Comparison of ENCODE assay signal across 8 mouse cellular contexts in the genomic region with DNA sequence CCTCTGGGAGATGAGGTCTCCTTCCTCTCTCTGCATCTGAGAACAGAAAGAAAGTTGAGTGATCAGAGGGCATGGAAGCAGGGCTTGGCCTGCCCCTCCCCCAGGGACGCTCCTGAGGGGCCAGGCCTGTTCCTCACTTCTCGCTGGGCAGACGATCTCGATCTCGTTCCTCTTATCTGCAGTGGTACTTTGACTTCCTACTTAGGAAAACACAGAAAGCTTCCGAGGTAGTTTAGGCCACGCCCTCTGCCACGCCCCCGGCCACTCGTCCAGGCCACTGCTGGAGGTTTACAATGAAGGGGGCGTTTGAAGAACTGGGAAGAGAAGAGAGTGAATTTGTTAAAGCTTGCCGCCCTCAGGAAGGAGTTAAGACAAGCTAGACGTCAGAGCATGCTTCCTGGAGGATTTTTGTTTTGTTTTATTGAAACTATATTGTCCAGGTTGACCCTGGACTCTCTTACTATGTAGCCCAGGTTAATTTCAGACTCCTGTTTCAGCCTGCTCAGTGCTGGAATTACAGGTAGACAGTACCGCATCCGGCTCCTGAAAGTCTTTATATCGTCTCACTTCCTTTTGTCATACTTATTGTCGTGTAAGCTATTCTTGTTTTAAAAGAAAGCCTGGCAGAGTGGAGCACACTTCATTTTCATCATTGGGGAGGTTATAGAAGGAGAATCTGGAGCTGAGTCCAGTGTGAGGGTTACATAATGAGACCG. TPM values are rescaled to one million over a fixed set of nuclear protein-coding genes. Genes with fewer than 3 reads are reported as not detected.
DNase-seq lines count a peak whose midpoint lies in the region; ATAC-seq and TF ChIP-seq lines count a peak whose summit lies in the region.

No protein-coding gene starts in this region.

- no peaks in the 10 kb centered on the region for H3K9me3 ChIP-seq in forebrain, postnatal 0 days (ENCODE audit: low read length)
- no peaks in the 10 kb centered on the region for H3K9me3 ChIP-seq in hindbrain, embryonic 15.5 days
- H3K9me3 ChIP-seq in liver, embryonic 13.5 days (replicated peaks): no peaks in the 10 kb centered on the region

- peak overlapping the region; percentile 19; the same call in 1 of the 2 replicates for H3K4me2 ChIP-seq in forebrain, postnatal 0 days (ENCODE audit: low read depth)
- peak overlapping the region; percentile 42 for H3K4me2 ChIP-seq in hindbrain, embryonic 15.5 days
- peak overlapping the region; percentile 53 for H3K4me2 ChIP-seq in liver, embryonic 13.5 days

- WGBS in forebrain, postnatal 0 days: 14% methylated on average over 18 of the region's 18 CpGs
- 18% methylated on average over 18 of the region's 18 CpGs for WGBS in hindbrain, embryonic 15.5 days
- 13% methylated on average over 18 of the region's 18 CpGs for WGBS in liver, embryonic 13.5 days (ENCODE audit: insufficient replicate concordance)

- no peak for ATAC-seq in forebrain, postnatal 0 days
- ATAC-seq in hindbrain, embryonic 15.5 days (ENCODE audit: low FRiP score, low read depth): no peak
- peak; percentile 62 for ATAC-seq in liver, embryonic 13.5 days (ENCODE audit: low read depth)
- ATAC-seq in monocyte, adult 5-6 weeks (replicated peaks; ENCODE audit: insufficient number of reproducible peaks, low FRiP score, low TSS enrichment, poor library complexity, severe bottlenecking): peak; percentile 79

- no peak overlapping the region for H3K4me3 ChIP-seq in forebrain, postnatal 0 days (ENCODE audit: low read depth, low read length)
- H3K4me3 ChIP-seq in hindbrain, embryonic 15.5 days: no peak overlapping the region
- H3K4me3 ChIP-seq in liver, embryonic 13.5 days (replicated peaks): peak overlapping the region; percentile 21; the same call in 1 of the 2 replicates

- no peaks in the 10 kb centered on the region for H3K4me1 ChIP-seq in forebrain, postnatal 0 days (ENCODE audit: insufficient read depth)
- H3K4me1 ChIP-seq in hindbrain, embryonic 15.5 days (replicated peaks): peaks cover 6% of the 10 kb centered on the region; the same call in 1 of the 2 replicates
- H3K4me1 ChIP-seq in liver, embryonic 13.5 days (replicated peaks): peaks cover 37% of the 10 kb centered on the region

- H3K36me3 ChIP-seq in forebrain, postnatal 0 days (ENCODE audit: insufficient read depth): no peaks in the 10 kb centered on the region
- H3K36me3 ChIP-seq in hindbrain, embryonic 15.5 days: no peaks in the 10 kb centered on the region
- H3K36me3 ChIP-seq in liver, embryonic 13.5 days: no peaks in the 10 kb centered on the region

- DNase-seq in CD4-positive, CD25-positive, alpha-beta regulatory T cell, adult 2 months (ENCODE audit: low read depth, low spot score): peak; percentile 74
- peak; percentile 72 for DNase-seq in adrenal gland, postnatal 10 days
- no peak for DNase-seq in forebrain, postnatal 0 days
- peak; percentile 62 for DNase-seq in liver, embryonic 13.5 days
- DNase-seq in thymus, postnatal 14 days: peak; percentile 79
- no peak for DNase-seq in cerebellum, adult 18-20 months

- TF ChIP-seq CTCF in forebrain, postnatal 0 days (IDR thresholded peaks at IDR 0.05; ENCODE audit: low read depth): no peak

- no peak overlapping the region for H3K27ac ChIP-seq in forebrain, postnatal 0 days (ENCODE audit: low read depth, low read length)
- no peak overlapping the region for H3K27ac ChIP-seq in hindbrain, embryonic 15.5 days (replicated peaks)
- peak overlapping the region; percentile 4; the same call in 1 of the 2 replicates for H3K27ac ChIP-seq in liver, embryonic 13.5 days

- peaks cover 3% of the 10 kb centered on the region; the same call in 1 of the 2 replicates for H3K27me3 ChIP-seq in forebrain, postnatal 0 days (ENCODE audit: insufficient read depth, low read length)
- H3K27me3 ChIP-seq in hindbrain, embryonic 15.5 days: peaks cover 4% of the 10 kb centered on the region; the same call in 1 of the 2 replicates
- H3K27me3 ChIP-seq in liver, embryonic 13.5 days: no peaks in the 10 kb centered on the region

- H3K9ac ChIP-seq in forebrain, postnatal 0 days: no peak overlapping the region
- no peak overlapping the region for H3K9ac ChIP-seq in hindbrain, embryonic 15.5 days
- H3K9ac ChIP-seq in liver, embryonic 13.5 days: no peak overlapping the region; the same call in 1 of the 2 replicates

RNA-seq across cellular contexts. Expression of a gene that starts 7.4 kb away (rescaled TPM):
- 1 to 10 TPM; 3.4 to 4.8 TPM for total RNA-seq in adrenal gland, postnatal 10 days (2021)
- 16.2 and 18.2 TPM in 2 replicates for total RNA-seq in forebrain, postnatal 0 days (2014; rRNA removed)
- 9.6 and 10.8 TPM in 2 replicates for polyA plus RNA-seq in forebrain, postnatal 0 days (2015; fragmentation: Nextera tagmentation; extraction: Ambion mirVana)
- 11.1 and 11.8 TPM in 2 replicates for polyA plus RNA-seq in hindbrain, embryonic 15.5 days (2015; fragmentation: Nextera tagmentation; extraction: Ambion mirVana)
- 5.5 and 6.2 TPM in 2 replicates for polyA plus RNA-seq in liver, embryonic 13.5 days (2015; fragmentation: Nextera tagmentation; extraction: Ambion mirVana)
- 6.1 to 15.4 TPM (median 10.2 TPM) in 3 replicates for total RNA-seq in monocyte, adult 5-6 weeks (2017)

RNA-seq across cellular contexts. Expression of a gene that starts 7.6 kb away (rescaled TPM):
- 1 to 10 TPM; 3.2 to 5.1 TPM for total RNA-seq in adrenal gland, postnatal 10 days (2021)
- total RNA-seq in forebrain, postnatal 0 days (2014; rRNA removed): 0.33 and 0.62 TPM in 2 replicates
- polyA plus RNA-seq in forebrain, postnatal 0 days (2015; fragmentation: Nextera tagmentation; extraction: Ambion mirVana): 0.29 and 0.48 TPM in 2 replicates
- polyA plus RNA-seq in hindbrain, embryonic 15.5 days (2015; fragmentation: Nextera tagmentation; extraction: Ambion mirVana): 0.72 and 0.75 TPM in 2 replicates
- polyA plus RNA-seq in liver, embryonic 13.5 days (2015; fragmentation: Nextera tagmentation; extraction: Ambion mirVana): 1.8 and 2.5 TPM in 2 replicates
- 0.29 TPM in 1 of 3 replicates, not detected in the others for total RNA-seq in monocyte, adult 5-6 weeks (2017)

RNA-seq across cellular contexts. Expression of a gene that starts 30.4 kb away (rescaled TPM):
- 10 to 100 TPM; 14.8 to 16.6 TPM for total RNA-seq in adrenal gland, postnatal 10 days (2021)
- total RNA-seq in forebrain, postnatal 0 days (2014; rRNA removed): 11.4 and 18.6 TPM in 2 replicates
- polyA plus RNA-seq in forebrain, postnatal 0 days (2015; fragmentation: Nextera tagmentation; extraction: Ambion mirVana): 4.0 and 6.2 TPM in 2 replicates
- 6.7 and 7.2 TPM in 2 replicates for polyA plus RNA-seq in hindbrain, embryonic 15.5 days (2015; fragmentation: Nextera tagmentation; extraction: Ambion mirVana)
- polyA plus RNA-seq in liver, embryonic 13.5 days (2015; fragmentation: Nextera tagmentation; extraction: Ambion mirVana): 3.7 and 3.9 TPM in 2 replicates
- 19.6 to 30.8 TPM (median 24.0 TPM) in 3 replicates for total RNA-seq in monocyte, adult 5-6 weeks (2017)

RNA-seq across cellular contexts. Expression of a gene that starts 41.0 kb away (rescaled TPM):
- 1 to 10 TPM; 9.1 to 9.3 TPM for total RNA-seq in adrenal gland, postnatal 10 days (2021)
- total RNA-seq in forebrain, postnatal 0 days (2014; rRNA removed): 0.69 and 1.8 TPM in 2 replicates
- 1.6 and 2.1 TPM in 2 replicates for polyA plus RNA-seq in forebrain, postnatal 0 days (2015; fragmentation: Nextera tagmentation; extraction: Ambion mirVana)
- polyA plus RNA-seq in hindbrain, embryonic 15.5 days (2015; fragmentation: Nextera tagmentation; extraction: Ambion mirVana): 2.3 and 2.5 TPM in 2 replicates
- 7.1 and 7.3 TPM in 2 replicates for polyA plus RNA-seq in liver, embryonic 13.5 days (2015; fragmentation: Nextera tagmentation; extraction: Ambion mirVana)
- total RNA-seq in monocyte, adult 5-6 weeks (2017): 198 to 292 TPM (median 228 TPM) in 3 replicates

RNA-seq across cellular contexts. Expression of a gene that starts 47.0 kb away (rescaled TPM):
- 1 to 10 TPM; 2.1 to 3.2 TPM for total RNA-seq in adrenal gland, postnatal 10 days (2021)
- 1.5 and 3.6 TPM in 2 replicates for total RNA-seq in forebrain, postnatal 0 days (2014; rRNA removed)
- 0.98 and 1.1 TPM in 2 replicates for polyA plus RNA-seq in forebrain, postnatal 0 days (2015; fragmentation: Nextera tagmentation; extraction: Ambion mirVana)
- polyA plus RNA-seq in hindbrain, embryonic 15.5 days (2015; fragmentation: Nextera tagmentation; extraction: Ambion mirVana): 0.54 and 0.56 TPM in 2 replicates
- polyA plus RNA-seq in liver, embryonic 13.5 days (2015; fragmentation: Nextera tagmentation; extraction: Ambion mirVana): 0.21 and 0.25 TPM in 2 replicates
- total RNA-seq in monocyte, adult 5-6 weeks (2017): 2.9 to 28.1 TPM (median 5.6 TPM) in 3 replicates

Comparison
In these comparisons a context has a peak if more than half of its experiments do, and no peak if none do; other contexts are left out.
1. DNase-seq: peak in CD4-positive, CD25-positive, alpha-beta regulatory T cell, adult 2 months (single experiment), adrenal gland, postnatal 10 days (single experiment), liver, embryonic 13.5 days (single experiment) and thymus, postnatal 14 days (single experiment); none in forebrain, postnatal 0 days (single experiment) and cerebellum, adult 18-20 months (0 of 2).
2. ATAC-seq: peak in liver, embryonic 13.5 days (single experiment) and monocyte, adult 5-6 weeks (single experiment); none in forebrain, postnatal 0 days (single experiment) and hindbrain, embryonic 15.5 days (single experiment).
3. Peak in every context shown above with its lines, with median percentiles within 50 percentile points of each other: H3K4me2 ChIP-seq.